Mouse (Mus musculus) embryonic facial prominence, embryonic 10.5 days (tissue): ENCODE results near the gene Hbb-bs. TPM values are rescaled to one million over a fixed set of nuclear protein-coding genes. Genes with fewer than 3 reads are reported as not detected.

Experiments
- DNase-seq: peaks from one replicate; pipeline ENCODE4 v3.0.0-alpha.2; 2017; ENCODE audit warnings: low spot score
- H3K27ac ChIP-seq: fragments of 300-500 bp; sonication (generic); replicated peaks from 2 replicates; pipeline ENCODE4 v1.5.1; 2016; ENCODE audit warnings: mild to moderate bottlenecking
- H3K27me3 ChIP-seq: fragments of 300-500 bp; sonication (generic); replicated peaks from 2 replicates; pipeline ENCODE4 v1.6.1; 2016; ENCODE audit warnings: low read depth, mild to moderate bottlenecking; ENCODE audit not compliant: poor library complexity, severe bottlenecking
- H3K36me3 ChIP-seq: fragments of 300-500 bp; sonication (generic); replicated peaks from 2 replicates; pipeline ENCODE4 v1.6.1; 2016; ENCODE audit warnings: mild to moderate bottlenecking, moderate library complexity
- H3K4me1 ChIP-seq: fragments of 300-500 bp; sonication (generic); 2 replicates; pipeline ENCODE4 v1.6.1; 2016
- H3K4me3 ChIP-seq: fragments of 300-500 bp; sonication (generic); 2 replicates; pipeline ENCODE4 v1.5.1; 2016; ENCODE audit warnings: mild to moderate bottlenecking, moderate library complexity
- H3K9me3 ChIP-seq: fragments of 300-500 bp; sonication (generic); 2 replicates; pipeline ENCODE4 v1.6.1; 2016; ENCODE audit warnings: mild to moderate bottlenecking
- WGBS: fragments of 180-500 bp; shearing (Covaris S2); methylation state at CpG from one replicate; pipeline ENCODE4 v1.1.7; 2016; 5-methylcytosine and 5-hydroxymethylcytosine counted together
- polyA plus RNA-seq: library from polyadenylated mRNA; unstranded; fragments of >200 nt; fragmentation: Nextera tagmentation; extraction: Ambion mirVana; gene quantifications from 2 replicates; pipeline ENCODE4 v1.2.1, GENCODE M21; 2016

Gene Hbb-bs
- polyA plus RNA-seq: 53.2 and 94.1 TPM in 2 replicates

DNA sequence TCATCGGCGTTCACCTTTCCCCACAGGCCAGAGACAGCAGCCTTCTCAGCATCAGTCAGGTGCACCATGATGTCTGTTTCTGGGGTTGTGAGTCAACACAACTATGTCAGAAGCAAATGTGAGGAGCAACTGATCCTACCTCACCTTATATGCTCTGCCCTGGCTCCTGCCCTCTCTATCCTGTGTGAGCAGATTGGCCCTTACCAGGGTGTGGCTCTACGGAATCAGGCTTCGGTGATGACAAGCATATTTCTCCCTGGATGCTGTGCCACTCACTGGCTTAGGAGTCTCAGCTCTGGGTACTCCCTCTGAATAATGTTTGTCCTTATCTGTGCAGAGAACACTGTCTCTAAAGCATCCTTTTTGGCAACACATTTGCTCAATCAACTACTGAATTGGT, at the start of gene Hbb-bs:
TSS of gene Hbb-bs (minus strand) at position 289 of the 400 bp plus-strand sequence.
- Histone ChIP-seq H3K27ac (no peak within 1 kb of the TSS), H3K9me3 (no peaks in the 10 kb centered on the region), H3K36me3 (no peaks in the 10 kb centered on the region), H3K4me3 (no peak within 1 kb of the TSS), H3K4me1 (no peaks in the 10 kb centered on the region), H3K27me3 (no peaks in the 10 kb centered on the region)
- DNase-seq: no peak
- WGBS: 94% methylated on average over 4 of the region's 4 CpGs

DNA sequence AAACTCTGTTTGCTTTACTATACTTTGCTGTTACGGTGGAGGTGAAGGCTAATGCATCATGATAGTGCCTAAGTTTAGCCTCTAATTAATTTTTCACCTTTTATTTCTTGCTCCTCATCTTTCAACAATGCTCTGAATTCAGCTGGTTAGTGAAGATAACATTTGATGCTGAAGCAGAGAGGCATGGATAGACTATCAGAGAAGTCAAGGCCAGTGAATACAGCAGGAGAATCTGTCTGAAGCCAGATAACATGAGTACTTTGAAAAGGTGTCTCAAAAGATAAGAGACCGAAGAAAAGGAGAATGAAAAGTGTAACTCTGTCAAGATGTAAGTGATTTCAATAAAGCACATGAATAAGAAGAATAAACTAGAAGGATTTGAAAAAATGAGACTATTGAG, 49.2 kb upstream of the Hbb-bs start:
- H3K36me3 ChIP-seq: no peaks in the 10 kb centered on the region
- no peaks in the 10 kb centered on the region for H3K4me1 ChIP-seq
- DNase-seq: no peak
- no peaks in the 10 kb centered on the region for H3K27me3 ChIP-seq
- WGBS: 91% methylated on average over 2 of the region's 2 CpGs
- no peaks in the 10 kb centered on the region for H3K9me3 ChIP-seq
- no peak overlapping the region for H3K4me3 ChIP-seq
- H3K27ac ChIP-seq: no peak overlapping the region

DNA sequence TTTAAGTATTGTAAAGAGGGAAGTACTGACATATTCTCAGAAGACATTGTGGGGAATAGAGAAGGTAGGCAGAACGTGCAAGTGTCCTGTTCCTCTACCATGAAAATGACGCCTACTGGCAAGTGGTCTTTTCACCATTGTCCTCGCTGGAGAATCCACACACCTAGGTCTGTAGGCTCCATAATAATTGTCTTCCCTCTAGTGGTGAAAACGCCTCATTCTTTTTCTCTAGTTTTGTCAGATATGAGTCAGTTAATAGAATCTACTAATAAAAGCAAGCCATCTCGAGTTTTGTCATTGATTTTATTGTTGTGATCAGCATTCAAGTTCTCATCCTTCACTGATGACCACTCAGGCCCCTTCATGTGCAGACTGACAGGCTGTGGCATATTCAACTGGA, 46.6 kb upstream of the Hbb-bs start:
- DNase-seq: no peak
- Histone ChIP-seq H3K36me3 (no peaks in the 10 kb centered on the region), H3K4me1 (no peaks in the 10 kb centered on the region), H3K27me3 (no peaks in the 10 kb centered on the region), H3K27ac (no peak overlapping the region), H3K9me3 (no peaks in the 10 kb centered on the region), H3K4me3 (no peak overlapping the region)
- WGBS: 52% methylated on average over 5 of the region's 5 CpGs

DNA sequence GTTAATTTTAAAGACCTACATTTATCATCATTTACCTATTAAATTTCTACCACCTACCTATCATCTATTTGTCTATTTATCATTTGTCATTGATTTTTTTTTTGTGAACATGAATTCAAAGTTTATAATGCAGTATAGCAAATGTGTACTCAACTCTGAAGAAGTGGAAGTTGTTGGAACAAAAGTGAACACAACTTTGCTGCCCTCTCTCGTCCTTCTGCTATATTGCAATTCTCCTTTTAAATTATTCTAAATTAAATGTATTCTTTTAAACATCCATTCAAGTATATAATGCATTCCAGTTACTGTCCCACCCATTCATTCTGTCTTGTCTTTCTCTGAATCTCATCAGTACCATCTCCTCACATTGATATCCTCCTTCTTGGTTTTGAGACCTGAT, 45.2 kb upstream of the Hbb-bs start:
- Histone ChIP-seq H3K9me3 (no peaks in the 10 kb centered on the region), H3K27me3 (no peaks in the 10 kb centered on the region), H3K4me3 (no peak overlapping the region), H3K27ac (no peak overlapping the region), H3K36me3 (no peaks in the 10 kb centered on the region), H3K4me1 (no peaks in the 10 kb centered on the region)
- 10% methylated on average over 1 of the region's 1 CpGs for WGBS
- DNase-seq: no peak

DNA sequence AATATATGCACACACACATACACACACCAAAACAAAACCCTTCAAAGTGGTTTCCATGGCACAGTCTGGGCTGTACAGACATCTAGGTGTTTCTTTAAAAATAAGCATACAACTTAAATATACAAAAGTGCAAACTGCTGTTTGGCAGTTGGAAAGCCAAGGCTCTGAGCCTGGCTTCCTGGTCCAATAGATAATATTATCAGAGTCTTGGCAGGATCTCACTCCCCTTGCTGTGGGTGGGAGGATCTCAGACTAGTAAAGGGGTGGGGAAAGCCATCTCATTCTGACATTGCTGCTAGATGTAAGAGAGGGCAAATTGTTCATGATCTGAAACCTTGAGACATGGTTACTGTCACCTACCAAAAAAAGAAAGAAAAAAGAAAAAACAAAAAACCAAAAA, 42.8 kb upstream of the Hbb-bs start:
- Histone ChIP-seq H3K9me3 (no peaks in the 10 kb centered on the region), H3K4me1 (no peaks in the 10 kb centered on the region), H3K36me3 (no peaks in the 10 kb centered on the region), H3K27ac (no peak overlapping the region), H3K27me3 (no peaks in the 10 kb centered on the region), H3K4me3 (no peak overlapping the region)
- no peak for DNase-seq

DNA sequence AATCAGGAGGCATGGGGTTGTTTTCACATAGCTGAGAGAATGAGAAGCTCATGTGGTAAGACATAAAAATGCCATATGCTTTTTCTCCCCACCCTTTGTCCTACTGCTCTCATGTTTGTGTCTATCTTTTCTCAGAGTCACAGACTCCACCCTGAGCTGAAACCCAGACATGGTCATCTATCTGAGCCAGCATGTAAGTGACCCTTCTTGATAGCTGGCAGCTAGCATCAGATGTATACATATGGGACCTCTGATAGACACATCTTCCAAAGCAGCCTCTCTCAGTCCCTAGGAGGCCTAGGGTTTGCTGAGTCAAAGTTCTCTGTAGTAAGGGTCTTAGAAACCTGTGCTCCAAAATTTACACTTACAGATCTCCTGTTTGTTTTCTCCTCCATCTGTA, 37.8 kb upstream of the Hbb-bs start:
- Histone ChIP-seq H3K27ac (no peak overlapping the region), H3K4me3 (no peak overlapping the region), H3K36me3 (no peaks in the 10 kb centered on the region), H3K9me3 (no peaks in the 10 kb centered on the region), H3K27me3 (no peaks in the 10 kb centered on the region), H3K4me1 (no peaks in the 10 kb centered on the region)
- no peak for DNase-seq

DNA sequence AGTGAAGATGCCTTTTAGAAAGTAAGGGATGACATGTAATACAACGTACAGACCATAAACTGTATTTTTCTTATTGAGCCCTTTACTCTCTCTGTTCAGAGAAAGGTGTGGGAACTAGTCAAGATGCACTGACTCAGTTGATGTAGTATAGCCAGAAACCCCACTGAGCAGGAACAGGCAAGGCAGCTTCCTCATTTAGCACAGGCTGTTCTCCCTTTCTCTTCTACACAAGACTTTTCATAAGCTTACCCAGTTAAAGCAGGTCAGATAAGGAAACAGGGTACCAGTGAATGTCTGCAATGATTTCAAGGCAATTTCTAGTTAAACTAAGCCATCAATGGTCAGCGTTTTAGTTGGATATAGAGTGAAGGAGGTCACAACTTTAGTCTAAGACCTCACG, 33.6 kb upstream of the Hbb-bs start:
- Histone ChIP-seq H3K27ac (no peak overlapping the region), H3K27me3 (no peaks in the 10 kb centered on the region), H3K9me3 (no peaks in the 10 kb centered on the region), H3K4me1 (no peaks in the 10 kb centered on the region), H3K4me3 (no peak overlapping the region), H3K36me3 (no peaks in the 10 kb centered on the region)
- DNase-seq: no peak
- 82% methylated on average over 3 of the region's 3 CpGs for WGBS

DNA sequence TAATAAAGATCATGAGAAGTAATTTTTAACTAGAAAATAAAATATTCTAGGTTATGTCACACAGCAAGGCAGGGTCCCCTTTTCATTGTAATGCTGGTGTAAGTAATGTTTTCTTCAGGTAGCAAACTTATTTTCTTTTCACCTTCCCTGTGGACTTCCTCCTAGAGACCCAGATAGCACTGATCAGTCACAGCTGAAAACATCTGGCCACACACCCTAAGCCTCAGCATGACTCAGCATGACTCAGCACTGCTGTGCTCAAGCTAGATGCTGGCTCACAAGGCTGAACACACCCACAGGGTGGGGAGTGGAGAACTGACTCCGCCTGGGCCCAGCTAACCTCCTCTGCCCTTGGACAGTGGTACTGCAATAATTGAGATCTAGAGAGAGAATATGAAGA, 33.0 kb upstream of the Hbb-bs start:
- no peaks in the 10 kb centered on the region for H3K4me1 ChIP-seq
- no peaks in the 10 kb centered on the region for H3K36me3 ChIP-seq
- DNase-seq: peak; percentile 27
- H3K27me3 ChIP-seq: no peaks in the 10 kb centered on the region
- no peak overlapping the region for H3K4me3 ChIP-seq
- H3K9me3 ChIP-seq: no peaks in the 10 kb centered on the region
- H3K27ac ChIP-seq: no peak overlapping the region
- 54% methylated on average over 1 of the region's 1 CpGs for WGBS

DNA sequence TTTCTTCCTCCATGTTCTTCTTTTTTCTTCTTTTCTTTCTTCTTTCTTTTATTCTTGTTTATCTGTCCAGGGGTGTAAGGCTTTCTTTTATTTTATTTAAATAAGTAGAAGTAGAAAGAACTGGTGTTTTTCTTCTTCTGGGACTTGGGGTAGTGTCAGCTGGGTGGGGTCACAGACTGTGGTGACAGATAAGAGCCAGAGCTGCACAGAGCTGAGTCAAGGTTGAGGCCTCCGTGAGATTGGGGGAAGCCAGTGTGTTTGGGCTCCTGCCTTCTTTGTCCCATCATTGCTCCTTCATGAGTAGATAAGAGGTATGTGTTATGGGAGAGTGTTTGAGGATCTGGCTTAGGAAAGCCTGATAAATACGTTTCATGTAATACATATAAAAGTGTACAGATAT, 31.2 kb upstream of the Hbb-bs start:
- H3K27ac ChIP-seq: no peak overlapping the region
- H3K36me3 ChIP-seq: no peaks in the 10 kb centered on the region
- no peaks in the 10 kb centered on the region for H3K9me3 ChIP-seq
- no peaks in the 10 kb centered on the region for H3K27me3 ChIP-seq
- no peak overlapping the region for H3K4me3 ChIP-seq
- 73% methylated on average over 2 of the region's 2 CpGs for WGBS
- H3K4me1 ChIP-seq: no peaks in the 10 kb centered on the region
- DNase-seq: no peak

DNA sequence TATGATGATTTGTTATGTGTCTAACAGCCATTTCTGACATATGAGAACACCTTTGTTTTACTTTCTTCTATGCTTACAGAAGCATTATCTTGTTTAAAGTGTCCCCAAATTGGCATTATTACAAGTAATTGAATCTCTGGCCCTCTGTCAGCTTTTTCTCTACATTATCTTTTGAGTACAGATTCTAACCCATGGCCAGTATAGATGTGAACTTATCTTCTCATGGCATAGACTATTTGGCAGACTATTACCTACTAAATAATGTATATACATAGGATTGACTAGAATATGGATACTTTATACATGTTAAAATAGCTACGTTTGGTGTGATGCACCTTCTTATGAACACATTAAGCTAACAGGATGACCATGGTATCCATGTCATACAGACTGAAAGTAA, 26.8 kb upstream of the Hbb-bs start:
- Histone ChIP-seq H3K27ac (no peak overlapping the region), H3K4me1 (no peaks in the 10 kb centered on the region), H3K4me3 (no peak overlapping the region), H3K36me3 (no peaks in the 10 kb centered on the region), H3K27me3 (no peaks in the 10 kb centered on the region), H3K9me3 (no peaks in the 10 kb centered on the region)
- no peak for DNase-seq
- 74% methylated on average over 1 of the region's 1 CpGs for WGBS

DNA sequence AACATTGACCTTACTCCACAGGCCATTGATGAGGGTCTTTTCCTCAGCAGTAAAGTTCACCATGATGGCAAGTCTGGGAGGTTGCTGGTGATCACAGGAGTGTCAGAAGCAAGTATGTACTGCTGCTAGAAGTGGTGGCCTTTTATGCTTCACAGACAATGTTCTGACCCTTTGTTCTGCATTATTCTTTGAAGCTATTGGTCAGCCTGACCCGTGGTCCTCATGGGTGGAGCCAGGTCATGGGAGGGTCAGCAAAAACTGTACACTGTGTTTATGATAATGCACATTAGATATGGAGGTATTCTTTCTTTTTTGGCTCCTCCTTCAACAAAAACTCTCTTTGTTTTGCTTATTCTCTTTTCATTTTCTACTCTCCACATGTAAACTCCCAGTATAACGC, 25.2 kb upstream of the Hbb-bs start, which contains the start of gene Hbb-y:
TSS of gene Hbb-y (minus strand) at position 127 of the 400 bp plus-strand sequence.
- Histone ChIP-seq H3K4me1 (no peaks in the 10 kb centered on the region), H3K4me3 (no peak within 1 kb of the TSS), H3K36me3 (no peaks in the 10 kb centered on the region), H3K27me3 (no peaks in the 10 kb centered on the region), H3K27ac (no peak within 1 kb of the TSS), H3K9me3 (no peaks in the 10 kb centered on the region)
- WGBS: 65% methylated on average over 2 of the region's 2 CpGs
- no peak for DNase-seq

DNA sequence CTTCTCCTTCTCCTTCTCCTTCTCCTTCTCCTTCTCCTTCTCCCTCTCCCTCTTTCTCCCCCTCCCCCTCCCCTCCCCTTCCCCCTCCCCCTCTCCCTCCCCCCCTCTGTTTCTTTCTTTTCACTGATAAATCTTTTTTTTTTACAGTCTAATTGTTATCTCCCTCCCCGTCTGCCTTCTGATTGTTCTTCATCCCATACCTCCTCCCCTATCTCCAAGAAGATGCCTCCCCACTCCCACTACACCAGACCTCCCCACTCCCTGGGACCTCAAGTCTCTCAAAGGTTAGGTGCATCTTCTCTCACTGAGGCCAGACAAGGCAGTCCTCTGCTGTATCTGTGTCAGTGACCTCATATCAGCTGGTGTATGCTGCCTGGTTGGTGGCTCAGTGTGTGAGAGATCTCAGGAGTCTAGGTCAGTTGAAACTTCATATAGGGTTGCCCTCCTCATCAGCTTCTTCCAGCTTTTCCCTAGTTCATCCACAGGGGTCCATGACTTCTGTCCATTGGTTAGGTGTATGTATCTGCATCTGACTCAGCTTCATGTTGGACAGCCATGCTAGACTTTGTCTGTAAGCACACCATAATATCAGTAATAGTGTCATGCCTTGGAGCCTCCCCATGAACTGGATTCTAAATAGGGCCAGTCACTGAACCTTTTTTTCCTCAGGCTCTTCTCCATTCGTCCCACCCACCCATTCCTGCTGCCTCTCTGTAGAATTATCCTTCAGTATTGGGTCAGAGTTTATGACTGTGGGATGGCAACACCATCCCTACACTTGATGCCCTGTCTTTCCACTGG, 16.8 kb upstream of the Hbb-bs start:
- Histone ChIP-seq H3K27ac (no peak overlapping the region), H3K27me3 (no peaks in the 10 kb centered on the region), H3K9me3 (no peaks in the 10 kb centered on the region), H3K4me1 (no peaks in the 10 kb centered on the region), H3K36me3 (no peaks in the 10 kb centered on the region), H3K4me3 (no peak overlapping the region)
- WGBS: 56% methylated on average over 2 of the region's 2 CpGs
- DNase-seq: no peak

DNA sequence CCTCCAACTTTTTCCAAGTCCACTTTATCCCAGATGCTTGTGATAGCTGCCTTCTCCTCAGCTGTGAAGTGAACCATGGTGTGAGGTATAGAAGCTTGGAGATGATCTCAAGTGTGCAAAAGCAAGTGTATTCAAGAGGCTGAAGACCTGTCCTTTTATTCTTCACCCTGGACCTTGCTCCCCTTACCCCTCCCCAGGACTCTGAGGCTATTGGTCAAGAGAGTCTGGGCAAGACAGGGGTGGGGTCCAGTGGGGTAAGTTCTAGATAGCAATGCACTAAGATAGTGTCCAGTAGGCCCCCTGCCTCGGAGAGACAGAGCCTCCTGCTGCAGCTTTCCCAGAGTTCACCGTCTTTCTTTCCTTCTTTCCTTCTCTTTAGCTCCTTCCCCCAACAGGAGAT, 15.1 kb upstream of the Hbb-bs start, which contains the start of gene Hbb-bh1:
TSS of gene Hbb-bh1 (minus strand) at position 131 of the 400 bp plus-strand sequence.
- no peaks in the 10 kb centered on the region for H3K4me1 ChIP-seq
- no peak for DNase-seq

More for the DNA sequence above, 15.1 kb upstream of the Hbb-bs start, which contains the start of gene Hbb-bh1:
- H3K36me3 ChIP-seq: no peaks in the 10 kb centered on the region
- WGBS: 84% methylated on average over 2 of the region's 2 CpGs
- H3K4me3 ChIP-seq: no peak within 1 kb of the TSS
- no peak within 1 kb of the TSS for H3K27ac ChIP-seq
- no peaks in the 10 kb centered on the region for H3K27me3 ChIP-seq
- no peaks in the 10 kb centered on the region for H3K9me3 ChIP-seq
